Mouse (Mus musculus) stomach, postnatal 0 days (tissue): Measurements from ENCODE around the gene Nrxn3.

Experiments
- CTCF ChIP-seq: IDR thresholded peaks from 2 replicates; pipeline ENCODE4 v1.5.1; 2016; ENCODE audit warnings: antibody characterized with exemption, low read depth, mild to moderate bottlenecking, moderate library complexity
- EP300 ChIP-seq: optimal IDR thresholded peaks from 2 replicates; pipeline ENCODE3; 2016; ENCODE audit warnings: antibody characterized with exemption

- TF ChIP-seq CTCF (no peak), EP300 (no peak)
Measured at GRCm38 (mm10) chr12:89097561-89097960, 374.9 kb downstream of the Nrxn3 start.
